In genomic region chr1:84278359-84279255, GRCm38 (mm10) we compare ENCODE assay signal across 20 mouse cellular contexts.
A peak's percentile ranks its signal among the peaks of the same experiment; 100 is the strongest.
DNase-seq lines count a peak whose midpoint lies in the region; ATAC-seq lines count a peak whose summit lies in the region.
"Had no signal": no experiment of that assay in that cellular context is flagged by ENCODE, and none has a peak within 500 bp of the region (broad histone marks: within the 10 kb centered on the region; RNA-seq: fewer than 3 reads in every experiment).

No protein-coding gene starts in this region.

- no peak overlapping the region for H3K4me3 ChIP-seq in intestine, embryonic 15.5 days (replicated peaks)
- H3K4me3 ChIP-seq in liver, embryonic 11.5 days (ENCODE audit: low read depth, low read length), result no peak overlapping the region
- H3K4me3 ChIP-seq in liver, embryonic 15.5 days (replicated peaks), result no peak overlapping the region
- H3K4me3 ChIP-seq: embryonic facial prominence, embryonic 12.5 days; forebrain, embryonic 15.5 days; heart, embryonic 12.5 days; hindbrain, embryonic 15.5 days had no signal

- H3K9ac ChIP-seq in intestine, embryonic 15.5 days, result no peak overlapping the region
- no peak overlapping the region for H3K9ac ChIP-seq in liver, embryonic 11.5 days (ENCODE audit: low read depth, low read length)
- H3K9ac ChIP-seq in liver, embryonic 15.5 days, result no peak overlapping the region
- H3K9ac ChIP-seq: embryonic facial prominence, embryonic 12.5 days; forebrain, embryonic 15.5 days; heart, embryonic 12.5 days; hindbrain, embryonic 15.5 days had no signal

- no peaks in the 10 kb centered on the region for H3K27me3 ChIP-seq in intestine, embryonic 15.5 days (replicated peaks)
- no peaks in the 10 kb centered on the region for H3K27me3 ChIP-seq in liver, embryonic 11.5 days (replicated peaks; ENCODE audit: control insufficient read depth, insufficient read depth, low read length)
- no peaks in the 10 kb centered on the region for H3K27me3 ChIP-seq in liver, embryonic 15.5 days
- H3K27me3 ChIP-seq: embryonic facial prominence, embryonic 12.5 days; forebrain, embryonic 15.5 days; heart, embryonic 12.5 days; hindbrain, embryonic 15.5 days had no signal

- H3K36me3 ChIP-seq in intestine, embryonic 15.5 days, result no peaks in the 10 kb centered on the region
- no peaks in the 10 kb centered on the region for H3K36me3 ChIP-seq in liver, embryonic 11.5 days (ENCODE audit: control insufficient read depth, insufficient read depth, low read length)
- H3K36me3 ChIP-seq in liver, embryonic 15.5 days (replicated peaks), result no peaks in the 10 kb centered on the region
- H3K36me3 ChIP-seq: embryonic facial prominence, embryonic 12.5 days; forebrain, embryonic 15.5 days; G1E; heart, embryonic 12.5 days; hindbrain, embryonic 15.5 days had no signal

- H3K9me3 ChIP-seq in intestine, embryonic 15.5 days, result no peaks in the 10 kb centered on the region
- H3K9me3 ChIP-seq in liver, embryonic 11.5 days (ENCODE audit: control insufficient read depth, low read length), result no peaks in the 10 kb centered on the region
- no peaks in the 10 kb centered on the region for H3K9me3 ChIP-seq in liver, embryonic 15.5 days (replicated peaks)
- H3K9me3 ChIP-seq: embryonic facial prominence, embryonic 12.5 days; forebrain, embryonic 15.5 days; heart, embryonic 12.5 days; hindbrain, embryonic 15.5 days had no signal

- peak; percentile 87 for ATAC-seq in intestine, embryonic 15.5 days
- ATAC-seq in liver, embryonic 11.5 days (replicated peaks; ENCODE audit: low FRiP score), result peak; percentile 43
- peak; percentile 77 for ATAC-seq in liver, embryonic 15.5 days (ENCODE audit: insufficient read depth)
- ATAC-seq: CD4-positive, CD25-positive, alpha-beta regulatory T cell, adult 4 months; forebrain, embryonic 15.5 days had no signal

- H3K4me2 ChIP-seq in intestine, embryonic 15.5 days (replicated peaks), result no peak overlapping the region
- H3K4me2 ChIP-seq in liver, embryonic 11.5 days, result peak overlapping the region; percentile 33; the same call in 1 of the 2 replicates
- peak overlapping the region; percentile 30; the same call in 1 of the 2 replicates for H3K4me2 ChIP-seq in liver, embryonic 15.5 days
- H3K4me2 ChIP-seq: embryonic facial prominence, embryonic 12.5 days; forebrain, embryonic 15.5 days; heart, embryonic 12.5 days; hindbrain, embryonic 15.5 days had no signal

- 0 out of 2 replicates have a peak, but pooled peaks cover 4% of the 10 kb centered on the region for H3K4me1 ChIP-seq in intestine, embryonic 15.5 days (replicated peaks)
- no peaks in the 10 kb centered on the region for H3K4me1 ChIP-seq in liver, embryonic 11.5 days (replicated peaks; ENCODE audit: control insufficient read depth, insufficient read depth, low read length)
- H3K4me1 ChIP-seq in liver, embryonic 15.5 days (replicated peaks), result no peaks in the 10 kb centered on the region
- H3K4me1 ChIP-seq: heart, embryonic 12.5 days had no signal

- WGBS in intestine, embryonic 15.5 days, result 59% methylated on average over 7 of the region's 7 CpGs
- 59% methylated on average over 7 of the region's 7 CpGs for WGBS in liver, embryonic 11.5 days
- 62% methylated on average over 7 of the region's 7 CpGs for WGBS in liver, embryonic 15.5 days (ENCODE audit: insufficient replicate concordance)

- no peak overlapping the region for H3K27ac ChIP-seq in intestine, embryonic 15.5 days
- H3K27ac ChIP-seq in liver, embryonic 11.5 days (ENCODE audit: low read depth, low read length), result peak overlapping the region; percentile 34
- peak overlapping the region; percentile 77 for H3K27ac ChIP-seq in liver, embryonic 15.5 days (replicated peaks)
- H3K27ac ChIP-seq: embryonic facial prominence, embryonic 12.5 days; forebrain, embryonic 15.5 days; hindbrain, embryonic 15.5 days had no signal

- peak; percentile 8 for DNase-seq in adrenal gland, adult 2 months
- DNase-seq in adrenal gland, postnatal 14 days, result no peak
- DNase-seq in liver, embryonic 11.5 days (ENCODE audit: low spot score), result no peak
- no peak for DNase-seq in c-Kit-positive CD71-positive TER-119-positive erythroid progenitor cells, embryonic 14.5 days (ENCODE audit: low spot score)
- no peak for DNase-seq in kidney, postnatal 10 days
- DNase-seq in right cerebral cortex, postnatal 25 days, result no peak
- DNase-seq: adrenal gland, postnatal 10 days; B cell, adult 2 months; cerebellum, adult 8-10 months; cerebellum, postnatal 25 days; gastrocnemius, postnatal 10 days; heart, postnatal 36 days had no signal
